Mouse (Mus musculus) thymus, adult 2 months (tissue): ENCODE results near the gene Rps6ka2. TPM values are rescaled to one million over a fixed set of nuclear protein-coding genes. Genes with fewer than 3 reads are reported as not detected.

Source experiments
- DNase-seq: peaks from one replicate; pipeline ENCODE4 v3.0.0; 2021
- H3K27ac ChIP-seq: fragments of 200-500 bp; 2 replicates; pipeline ENCODE4 v1.5.1; 2012; ENCODE audit warnings: low read length, control low read depth; ENCODE audit not compliant: control insufficient read depth, insufficient read depth
- H3K27me3 ChIP-seq: fragments of 200-500 bp; 2 replicates; pipeline ENCODE4 v1.6.1; 2012; ENCODE audit warnings: mild to moderate bottlenecking, low read length, moderate library complexity, mixed read lengths; ENCODE audit not compliant: control insufficient read depth, insufficient read depth
- H3K36me3 ChIP-seq: fragments of 200-500 bp; 2 replicates; pipeline ENCODE4 v1.6.1; 2012; ENCODE audit warnings: mild to moderate bottlenecking, low read length, moderate library complexity; ENCODE audit not compliant: control insufficient read depth, insufficient read depth
- H3K4me1 ChIP-seq: fragments of 200-500 bp; replicated peaks from 2 replicates; pipeline ENCODE4 v1.6.1; 2012; ENCODE audit warnings: low read length; ENCODE audit not compliant: control insufficient read depth, insufficient read depth
- H3K4me3 ChIP-seq: fragments of 200-500 bp; 2 replicates; pipeline ENCODE4 v1.5.1; 2012; ENCODE audit warnings: mild to moderate bottlenecking, low read length, control low read depth, moderate library complexity; ENCODE audit not compliant: control insufficient read depth, insufficient read depth
- CTCF ChIP-seq: fragments of 200-500 bp; IDR thresholded peaks from 2 replicates; pipeline ENCODE4 v1.5.1; 2012; ENCODE audit warnings: mild to moderate bottlenecking, control low read depth, low read length, moderate library complexity, borderline replicate concordance; ENCODE audit not compliant: control insufficient read depth, poor library complexity, insufficient read depth; ENCODE audit errors: extremely low read depth
- POLR2A ChIP-seq: fragments of 200-500 bp; IDR thresholded peaks from 2 replicates; pipeline ENCODE4 v1.6.1; 2012; ENCODE audit warnings: mild to moderate bottlenecking, low read length, control low read depth, moderate library complexity; ENCODE audit not compliant: control insufficient read depth, poor library complexity, insufficient read depth; ENCODE audit errors: extremely low read depth
- WGBS: fragments of 180-500 bp; shearing (Covaris S2); methylation state at CpG from one replicate; pipeline ENCODE4 v1.1.7; 2018; 5-methylcytosine and 5-hydroxymethylcytosine counted together
- polyA plus RNA-seq: library from polyadenylated mRNA; depleted of rRNA; stranded (reverse); fragments of >200 nt; gene quantifications from 2 replicates; pipeline ENCODE4 v1.2.3, GENCODE M21; 2012

Gene Rps6ka2
- polyA plus RNA-seq, 1 experiment: 8.8 TPM

DNA sequence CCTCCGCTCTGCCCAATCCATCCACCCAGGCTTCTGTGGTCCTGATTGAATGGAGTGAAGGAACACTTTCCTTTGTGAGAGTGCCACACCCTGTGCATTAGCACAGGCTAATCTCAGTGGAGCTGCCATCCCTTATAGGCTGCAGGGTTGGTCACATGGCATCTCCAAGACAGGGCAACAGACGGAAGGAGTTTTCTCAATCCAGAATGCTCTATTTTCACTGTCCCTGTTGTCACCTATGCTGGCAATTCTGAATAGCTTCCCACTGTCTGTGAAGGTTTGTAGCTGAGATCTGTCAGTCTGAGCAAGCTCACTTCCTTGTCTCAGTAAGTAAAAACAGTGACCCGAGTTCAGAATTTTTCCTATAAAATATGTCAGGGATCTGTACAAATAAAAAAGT, 19.5 kb downstream of the Rps6ka2 start:
- Histone ChIP-seq H3K27me3 (no peaks in the 10 kb centered on the region), H3K36me3 (no peaks in the 10 kb centered on the region), H3K27ac (no peak overlapping the region), H3K4me3 (no peak overlapping the region), H3K4me1 (peaks cover 21% of the 10 kb centered on the region)
- WGBS: 95% methylated on average over 3 of the region's 3 CpGs
- TF ChIP-seq CTCF (no peak), POLR2A (no peak)
- DNase-seq: no peak

DNA sequence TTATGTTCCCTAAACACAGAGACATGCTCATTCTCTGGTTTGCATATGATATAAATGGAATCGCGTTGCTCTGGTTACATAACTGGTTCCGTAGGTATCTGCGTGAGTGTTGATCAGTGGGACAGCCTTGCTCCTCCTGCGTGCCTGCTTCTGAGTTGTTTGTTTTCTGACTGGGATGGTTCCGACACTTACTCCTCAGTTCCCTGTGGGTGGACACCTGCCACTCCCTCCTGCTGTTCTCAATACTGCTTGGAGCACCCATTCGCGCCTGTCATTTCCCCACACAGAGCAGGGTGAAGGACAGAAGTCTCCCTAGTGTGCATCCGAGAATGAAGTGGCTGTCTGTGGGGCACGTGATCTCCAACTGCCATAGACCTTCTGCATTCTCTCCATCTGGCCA, 20.1 kb downstream of the Rps6ka2 start:
- Histone ChIP-seq H3K4me3 (no peak overlapping the region), H3K36me3 (no peaks in the 10 kb centered on the region), H3K4me1 (peaks cover 15% of the 10 kb centered on the region), H3K27ac (no peak overlapping the region), H3K27me3 (no peaks in the 10 kb centered on the region)
- DNase-seq: no peak
- 98% methylated on average over 10 of the region's 10 CpGs for WGBS
- no peak for TF ChIP-seq CTCF

DNA sequence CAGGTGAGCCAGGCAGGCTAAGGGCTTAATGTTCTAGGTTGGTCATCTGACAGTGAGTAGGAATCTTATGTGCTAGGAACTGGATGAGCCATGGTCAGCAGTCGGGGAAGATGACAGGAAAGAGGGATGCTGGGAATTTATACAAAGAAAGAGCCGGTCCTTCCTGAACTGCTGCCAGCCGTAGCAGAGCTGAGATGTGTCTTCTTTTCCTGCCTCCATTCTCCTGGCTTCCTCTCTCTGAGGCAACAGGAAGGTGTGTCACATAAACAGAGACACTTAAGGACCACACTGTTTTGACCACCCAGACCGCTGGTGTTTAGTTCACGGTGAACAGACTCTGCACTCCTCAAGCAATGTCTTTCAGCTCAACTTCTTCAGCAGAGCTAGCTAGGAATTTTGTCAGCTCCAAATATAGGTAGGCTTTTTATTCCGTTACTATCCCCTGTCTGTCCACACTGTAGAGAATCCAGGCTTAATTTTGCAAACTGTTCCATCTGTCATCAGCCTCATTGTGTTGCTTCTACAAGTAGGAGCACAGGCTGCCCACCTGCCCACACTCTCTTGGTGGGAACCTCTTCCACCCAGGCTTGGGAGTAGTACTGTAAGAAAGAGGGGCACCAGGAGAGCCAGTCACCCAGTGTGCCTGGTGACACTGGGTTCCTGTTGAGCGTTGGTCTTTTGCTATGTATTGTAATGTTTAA, 24.4 kb downstream of the Rps6ka2 start:
- H3K4me1 ChIP-seq: peaks cover 12% of the 10 kb centered on the region
- TF ChIP-seq CTCF: no peak
- no peak for TF ChIP-seq POLR2A
- H3K4me3 ChIP-seq: no peak overlapping the region
- DNase-seq: no peak
- H3K27me3 ChIP-seq: no peaks in the 10 kb centered on the region
- no peaks in the 10 kb centered on the region for H3K36me3 ChIP-seq
- H3K27ac ChIP-seq: no peak overlapping the region
- 88% methylated on average over 7 of the region's 7 CpGs for WGBS

DNA sequence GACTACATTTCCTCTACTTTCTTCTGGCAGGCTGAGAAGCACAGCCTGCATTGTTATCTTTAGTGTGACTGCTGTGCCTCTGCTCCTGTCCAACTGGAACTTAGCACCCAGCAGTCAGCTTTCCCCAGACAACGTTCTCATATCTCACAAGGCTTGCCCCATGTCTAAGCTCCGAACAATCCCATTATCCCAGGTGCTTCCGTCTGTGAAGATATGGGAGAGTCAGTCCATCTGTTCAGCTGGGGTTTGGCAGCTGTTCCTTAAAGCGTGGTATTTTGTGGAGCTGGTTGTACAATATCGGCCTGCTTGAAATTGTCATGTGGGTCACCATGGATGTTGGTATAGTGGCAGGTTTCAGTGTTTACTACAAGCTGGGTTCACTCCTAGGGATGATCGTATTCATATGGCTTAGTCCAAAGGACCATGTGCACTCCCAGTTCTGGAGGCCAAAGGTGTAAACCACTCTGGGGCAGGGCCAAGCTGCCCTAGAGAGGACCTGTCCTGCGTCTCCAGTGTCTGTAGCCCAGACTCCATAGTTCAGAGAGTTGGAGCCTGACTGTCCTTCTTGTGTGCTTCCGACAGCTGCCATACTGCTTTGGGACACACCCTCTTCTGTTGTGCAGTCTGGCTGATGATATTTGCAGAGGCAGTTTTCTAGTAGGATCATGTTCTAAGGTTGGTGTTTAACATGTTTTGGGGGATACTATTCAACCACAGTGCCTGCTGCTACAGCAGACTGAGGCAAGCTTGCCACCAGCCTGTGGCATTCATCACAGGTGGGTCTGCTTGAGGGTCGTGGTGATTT, 27.4 kb downstream of the Rps6ka2 start:
- WGBS: 90% methylated on average over 9 of the region's 9 CpGs
- Histone ChIP-seq H3K27me3 (no peaks in the 10 kb centered on the region), H3K27ac (no peak overlapping the region), H3K36me3 (no peaks in the 10 kb centered on the region), H3K4me3 (no peak overlapping the region), H3K4me1 (peaks cover 8% of the 10 kb centered on the region)
- no peak for TF ChIP-seq POLR2A
- TF ChIP-seq CTCF: no peak
- no peak for DNase-seq

DNA sequence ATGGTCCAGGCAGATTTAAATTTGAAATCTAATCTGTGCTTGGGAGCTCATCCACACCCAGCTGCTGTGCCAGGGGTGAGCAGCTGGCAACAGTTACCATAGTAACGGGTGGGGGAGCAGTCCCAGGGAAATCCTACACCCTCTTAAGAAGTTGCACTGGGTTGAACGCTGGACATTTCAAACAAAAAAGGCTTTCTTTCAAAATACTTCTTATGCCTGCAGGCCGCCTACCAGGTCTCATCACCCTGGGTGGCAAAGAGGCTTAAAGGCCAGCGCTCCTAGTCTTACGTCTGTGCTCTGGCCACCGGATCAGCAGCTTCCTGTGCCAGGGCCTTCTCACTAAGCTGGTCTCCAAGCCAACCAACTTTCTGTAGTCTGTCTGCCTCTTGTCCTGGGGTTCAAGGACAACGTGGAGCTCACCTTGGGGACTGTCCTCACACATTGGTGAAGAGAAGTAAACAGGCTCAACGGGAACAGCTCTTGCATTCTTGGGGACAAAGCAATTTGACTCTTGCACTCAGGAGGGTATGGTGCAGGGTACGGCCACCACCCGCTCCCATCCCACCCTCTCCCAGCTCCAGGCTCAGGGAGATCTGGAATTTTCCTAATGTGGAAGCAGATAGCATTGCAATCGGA, 35.0 kb downstream of the Rps6ka2 start:
- H3K27me3 ChIP-seq: no peaks in the 10 kb centered on the region
- H3K4me3 ChIP-seq: no peak overlapping the region
- no peak overlapping the region for H3K27ac ChIP-seq
- no peak for DNase-seq
- WGBS: 95% methylated on average over 11 of the region's 11 CpGs
- no peaks in the 10 kb centered on the region for H3K4me1 ChIP-seq
- H3K36me3 ChIP-seq: no peaks in the 10 kb centered on the region
- no peak for TF ChIP-seq CTCF
- no peak for TF ChIP-seq POLR2A

DNA sequence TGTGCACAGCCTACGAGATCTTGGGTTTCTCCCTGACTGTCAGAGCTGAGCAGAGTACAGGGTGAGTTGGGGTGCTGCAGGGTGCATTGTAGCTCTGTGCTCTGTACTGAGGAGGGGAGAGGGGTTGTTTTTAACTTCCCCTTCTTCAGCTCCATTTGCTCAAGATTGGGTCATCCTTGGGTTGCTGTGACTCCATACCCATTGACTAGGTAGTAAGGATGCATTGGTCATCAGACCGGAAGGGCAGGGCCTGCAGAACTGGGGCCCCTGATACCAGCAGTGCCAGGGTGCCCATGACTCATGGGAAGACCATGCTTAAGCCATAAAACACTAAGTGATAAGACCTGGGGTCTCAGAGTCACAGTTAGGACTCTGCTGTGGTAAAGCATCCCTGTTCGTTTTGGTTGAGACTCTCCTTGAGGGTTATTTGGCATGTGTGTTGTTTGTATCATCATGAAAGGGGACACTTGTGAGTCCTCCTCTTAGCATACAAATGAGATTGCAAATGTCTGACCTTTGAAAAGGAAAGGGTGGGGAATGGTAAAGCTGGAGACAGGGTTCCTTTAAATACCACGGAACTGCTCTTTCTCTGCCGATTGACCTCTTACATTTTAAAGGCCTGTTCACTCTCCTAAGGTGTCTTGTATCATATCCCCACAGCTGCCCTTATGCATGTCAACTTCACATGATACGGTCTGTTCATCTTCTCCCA, 36.7 kb downstream of the Rps6ka2 start:
- no peak overlapping the region for H3K4me3 ChIP-seq
- 96% methylated on average over 6 of the region's 6 CpGs for WGBS
- TF ChIP-seq POLR2A (no peak), CTCF (no peak)
- DNase-seq: no peak
- no peak overlapping the region for H3K27ac ChIP-seq
- no peaks in the 10 kb centered on the region for H3K36me3 ChIP-seq
- H3K4me1 ChIP-seq: no peaks in the 10 kb centered on the region
- H3K27me3 ChIP-seq: no peaks in the 10 kb centered on the region
